In the genomic region with DNA sequence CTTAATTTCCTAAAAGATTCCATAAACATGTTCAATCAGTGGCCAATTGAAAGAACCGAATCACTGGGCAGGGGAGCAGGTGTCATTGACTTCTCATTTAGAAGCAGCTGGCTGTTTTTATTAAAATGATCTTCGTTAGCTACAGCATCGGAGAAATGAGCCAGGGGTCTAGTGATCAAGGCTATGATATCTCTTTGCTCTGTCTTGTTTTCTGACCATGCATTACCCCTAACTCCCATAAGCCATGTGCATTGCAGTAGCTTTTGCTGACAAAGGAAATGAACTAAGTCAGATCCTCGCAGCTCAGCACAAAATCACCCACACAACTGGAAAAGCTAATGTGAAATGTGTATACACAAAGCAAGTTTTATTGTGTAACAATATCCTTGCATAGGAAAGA, we compare ENCODE assay signal across 23 mouse cellular contexts.
DNase-seq lines count a peak whose midpoint lies in the region; ATAC-seq and TF ChIP-seq lines count a peak whose summit lies in the region.
"Had no signal": no experiment of that assay in that cellular context is flagged by ENCODE, and none has a peak within 500 bp of the region (broad histone marks: within the 10 kb centered on the region; RNA-seq: fewer than 3 reads in every experiment).

No protein-coding gene starts in this region.

- H3K36me3 ChIP-seq in forebrain, embryonic 13.5 days (ENCODE audit: poor library complexity, severe bottlenecking), result no peaks in the 10 kb centered on the region
- no peaks in the 10 kb centered on the region for H3K36me3 ChIP-seq in forebrain, embryonic 15.5 days
- no peaks in the 10 kb centered on the region for H3K36me3 ChIP-seq in hindbrain, postnatal 0 days (ENCODE audit: insufficient read depth, low read length)
- no peaks in the 10 kb centered on the region for H3K36me3 ChIP-seq in hindbrain, embryonic 13.5 days
- no peaks in the 10 kb centered on the region for H3K36me3 ChIP-seq in midbrain, embryonic 13.5 days
- H3K36me3 ChIP-seq in midbrain, embryonic 15.5 days (replicated peaks), result no peaks in the 10 kb centered on the region
- H3K36me3 ChIP-seq: forebrain, embryonic 10.5 days; G1E had no signal

- peaks cover 3% of the 10 kb centered on the region; the same call in 1 of the 2 replicates for H3K4me1 ChIP-seq in forebrain, embryonic 13.5 days
- H3K4me1 ChIP-seq in forebrain, embryonic 15.5 days, result no peaks in the 10 kb centered on the region
- no peaks in the 10 kb centered on the region for H3K4me1 ChIP-seq in hindbrain, postnatal 0 days (ENCODE audit: insufficient read depth, low read length)
- peaks cover 3% of the 10 kb centered on the region; the same call in 1 of the 2 replicates for H3K4me1 ChIP-seq in hindbrain, embryonic 13.5 days (replicated peaks)
- 0 out of 2 replicates have a peak, but pooled peaks cover 5% of the 10 kb centered on the region for H3K4me1 ChIP-seq in midbrain, embryonic 13.5 days (replicated peaks)
- no peaks in the 10 kb centered on the region for H3K4me1 ChIP-seq in midbrain, embryonic 15.5 days
- H3K4me1 ChIP-seq: forebrain, embryonic 10.5 days had no signal

- H3K4me3 ChIP-seq in forebrain, embryonic 13.5 days, result no peak overlapping the region
- H3K4me3 ChIP-seq in forebrain, embryonic 15.5 days, result no peak overlapping the region
- no peak overlapping the region for H3K4me3 ChIP-seq in hindbrain, postnatal 0 days (ENCODE audit: low read length)
- no peak overlapping the region for H3K4me3 ChIP-seq in hindbrain, embryonic 13.5 days
- no peak overlapping the region for H3K4me3 ChIP-seq in midbrain, embryonic 13.5 days (replicated peaks)
- no peak overlapping the region for H3K4me3 ChIP-seq in midbrain, embryonic 15.5 days
- H3K4me3 ChIP-seq: forebrain, embryonic 10.5 days; gastrocnemius, adult 2 months had no signal

- H3K4me2 ChIP-seq in forebrain, embryonic 13.5 days, result no peak overlapping the region
- no peak overlapping the region for H3K4me2 ChIP-seq in forebrain, embryonic 15.5 days (replicated peaks)
- H3K4me2 ChIP-seq in hindbrain, postnatal 0 days (ENCODE audit: low read depth, low read length), result no peak overlapping the region
- no peak overlapping the region for H3K4me2 ChIP-seq in hindbrain, embryonic 13.5 days
- no peak overlapping the region for H3K4me2 ChIP-seq in midbrain, embryonic 13.5 days (replicated peaks)
- H3K4me2 ChIP-seq in midbrain, embryonic 15.5 days, result no peak overlapping the region
- H3K4me2 ChIP-seq: heart, embryonic 11.5 days had no signal

- H3K9me3 ChIP-seq in forebrain, embryonic 13.5 days (replicated peaks), result no peaks in the 10 kb centered on the region
- no peaks in the 10 kb centered on the region for H3K9me3 ChIP-seq in forebrain, embryonic 15.5 days
- no peaks in the 10 kb centered on the region for H3K9me3 ChIP-seq in hindbrain, postnatal 0 days (ENCODE audit: low read length)
- no peaks in the 10 kb centered on the region for H3K9me3 ChIP-seq in hindbrain, embryonic 13.5 days
- H3K9me3 ChIP-seq in midbrain, embryonic 13.5 days, result no peaks in the 10 kb centered on the region
- no peaks in the 10 kb centered on the region for H3K9me3 ChIP-seq in midbrain, embryonic 15.5 days
- H3K9me3 ChIP-seq: forebrain, embryonic 10.5 days; G1E had no signal

- no peak for TF ChIP-seq CTCF in hindbrain, postnatal 0 days (IDR thresholded peaks at IDR 0.05; ENCODE audit: low read depth)
- TF ChIP-seq CTCF in brain, embryonic 14.5 days (IDR thresholded peaks at IDR 0.05; ENCODE audit: borderline replicate concordance, extremely low read depth, insufficient read depth, insufficient read length), result no peak

- 45% methylated on average over 4 of the region's 4 CpGs for WGBS in forebrain, embryonic 13.5 days
- WGBS in forebrain, embryonic 15.5 days, result 38% methylated on average over 4 of the region's 4 CpGs
- WGBS in hindbrain, postnatal 0 days, result 53% methylated on average over 4 of the region's 4 CpGs
- 35% methylated on average over 4 of the region's 4 CpGs for WGBS in hindbrain, embryonic 13.5 days
- 46% methylated on average over 4 of the region's 4 CpGs for WGBS in midbrain, embryonic 13.5 days
- WGBS in midbrain, embryonic 15.5 days, result 38% methylated on average over 4 of the region's 4 CpGs

- no peaks in the 10 kb centered on the region for H3K27me3 ChIP-seq in forebrain, embryonic 13.5 days
- H3K27me3 ChIP-seq in forebrain, embryonic 15.5 days, result no peaks in the 10 kb centered on the region
- no peaks in the 10 kb centered on the region for H3K27me3 ChIP-seq in hindbrain, postnatal 0 days (ENCODE audit: insufficient read depth, low read length)
- H3K27me3 ChIP-seq in hindbrain, embryonic 13.5 days, result no peaks in the 10 kb centered on the region
- no peaks in the 10 kb centered on the region for H3K27me3 ChIP-seq in midbrain, embryonic 13.5 days
- no peaks in the 10 kb centered on the region for H3K27me3 ChIP-seq in midbrain, embryonic 15.5 days (replicated peaks)
- H3K27me3 ChIP-seq: CH12.LX, Patski had no signal

- H3K27ac ChIP-seq in forebrain, embryonic 13.5 days, result no peak overlapping the region
- no peak overlapping the region for H3K27ac ChIP-seq in forebrain, embryonic 15.5 days (replicated peaks)
- no peak overlapping the region for H3K27ac ChIP-seq in hindbrain, postnatal 0 days
- H3K27ac ChIP-seq in hindbrain, embryonic 13.5 days, result no peak overlapping the region
- H3K27ac ChIP-seq in midbrain, embryonic 13.5 days, result no peak overlapping the region
- H3K27ac ChIP-seq in midbrain, embryonic 15.5 days, result no peak overlapping the region
- H3K27ac ChIP-seq: forebrain, embryonic 10.5 days; gastrocnemius, adult 2 months had no signal

- peak; percentile 4 for DNase-seq in hindbrain, postnatal 0 days (ENCODE audit: low spot score)
- DNase-seq in brain, embryonic 14.5 days (ENCODE audit: low read depth), result peak; percentile 35
- DNase-seq: adrenal gland, postnatal 10 days; adrenal gland, postnatal 36 days; B cell, adult 2 months; cerebellum, adult 11-12 months; cerebellum, adult 8-10 months; cerebellum, postnatal 14 days; gastrocnemius, adult 2 months; gastrocnemius, postnatal 14 days; heart, adult 11 months had no signal

- no peak overlapping the region for H3K9ac ChIP-seq in forebrain, embryonic 13.5 days
- no peak overlapping the region for H3K9ac ChIP-seq in forebrain, embryonic 15.5 days (replicated peaks)
- H3K9ac ChIP-seq in hindbrain, postnatal 0 days (replicated peaks; ENCODE audit: low read length), result no peak overlapping the region
- H3K9ac ChIP-seq in hindbrain, embryonic 13.5 days, result no peak overlapping the region
- no peak overlapping the region for H3K9ac ChIP-seq in midbrain, embryonic 13.5 days (replicated peaks)
- H3K9ac ChIP-seq in midbrain, embryonic 15.5 days, result no peak overlapping the region

- peak; percentile 33; the same call in 1 of the 2 replicates for ATAC-seq in forebrain, embryonic 13.5 days
- ATAC-seq in forebrain, embryonic 15.5 days (replicated peaks), result no peak
- no peak for ATAC-seq in hindbrain, postnatal 0 days
- ATAC-seq in hindbrain, embryonic 13.5 days (ENCODE audit: low FRiP score), result no peak
- ATAC-seq in midbrain, embryonic 13.5 days, result 0 out of 2 replicates have a peak, but pooled peaks have one; percentile 43
- ATAC-seq in midbrain, embryonic 15.5 days (replicated peaks), result no peak
- ATAC-seq: forebrain, embryonic 16.5 days; intestine, postnatal 0 days; Patski had no signal

- TF ChIP-seq POLR2A in brain, embryonic 14.5 days (IDR thresholded peaks at IDR 0.05; ENCODE audit: borderline replicate concordance, extremely low read depth, insufficient read depth, insufficient read length, poor library complexity, severe bottlenecking), result no peak

Comparison
In these comparisons a context has a peak if more than half of its experiments do, and no peak if none do; other contexts are left out.
1. ATAC-seq: peak in forebrain, embryonic 13.5 days (single experiment) and midbrain, embryonic 13.5 days (single experiment); none in forebrain, embryonic 15.5 days (single experiment), hindbrain, postnatal 0 days (single experiment), hindbrain, embryonic 13.5 days (single experiment) and midbrain, embryonic 15.5 days (single experiment).